Mouse (Mus musculus) neural tube, embryonic 12.5 days (tissue): ENCODE results near the gene Iqcd. TPM values are rescaled to one million over a fixed set of nuclear protein-coding genes. Genes with fewer than 3 reads are reported as not detected.
A peak's percentile ranks its signal among the peaks of the same experiment; 100 is the strongest.

Experiments used
- ATAC-seq: fragments of 200-750 bp; cut with Nextera tagmentation; 2 replicates; pipeline ENCODE4 v1.8.0; 2017; ENCODE audit warnings: low read depth, mild to moderate bottlenecking, moderate TSS enrichment, moderate library complexity; ENCODE audit not compliant: low FRiP score
- H3K27ac ChIP-seq: fragments of 300-500 bp; sonication (generic); 2 replicates; pipeline ENCODE4 v1.5.1; 2016
- H3K27me3 ChIP-seq: fragments of 300-500 bp; sonication (generic); replicated peaks from 2 replicates; pipeline ENCODE4 v1.6.1; 2016; ENCODE audit warnings: mild to moderate bottlenecking
- H3K36me3 ChIP-seq: fragments of 300-500 bp; sonication (generic); 2 replicates; pipeline ENCODE4 v1.6.1; 2016; ENCODE audit warnings: mild to moderate bottlenecking
- H3K4me1 ChIP-seq: fragments of 300-500 bp; sonication (generic); 2 replicates; pipeline ENCODE4 v1.6.1; 2016
- H3K4me2 ChIP-seq: fragments of 300-500 bp; sonication (generic); replicated peaks from 2 replicates; pipeline ENCODE4 v1.6.1; 2016; ENCODE audit warnings: mild to moderate bottlenecking
- H3K4me3 ChIP-seq: fragments of 300-500 bp; sonication (generic); 2 replicates; pipeline ENCODE4 v1.5.1; 2016
- H3K9ac ChIP-seq: fragments of 300-500 bp; sonication (generic); 2 replicates; pipeline ENCODE4 v1.6.1; 2016; ENCODE audit warnings: mild to moderate bottlenecking
- H3K9me3 ChIP-seq: fragments of 300-500 bp; sonication (generic); 2 replicates; pipeline ENCODE4 v1.6.1; 2016; ENCODE audit warnings: mild to moderate bottlenecking
- WGBS: fragments of 180-500 bp; shearing (Covaris S2); methylation state at CpG from one replicate; pipeline ENCODE4 v1.1.7; 2016; 5-methylcytosine and 5-hydroxymethylcytosine counted together
- polyA plus RNA-seq: library from polyadenylated mRNA; unstranded; fragments of >200 nt; fragmentation: Nextera tagmentation; extraction: Ambion mirVana; gene quantifications from 2 replicates; pipeline ENCODE4 v1.2.1, GENCODE M21; 2016

Gene Iqcd
- polyA plus RNA-seq, 1 experiment from 2014 or later = 0.70 TPM

DNA sequence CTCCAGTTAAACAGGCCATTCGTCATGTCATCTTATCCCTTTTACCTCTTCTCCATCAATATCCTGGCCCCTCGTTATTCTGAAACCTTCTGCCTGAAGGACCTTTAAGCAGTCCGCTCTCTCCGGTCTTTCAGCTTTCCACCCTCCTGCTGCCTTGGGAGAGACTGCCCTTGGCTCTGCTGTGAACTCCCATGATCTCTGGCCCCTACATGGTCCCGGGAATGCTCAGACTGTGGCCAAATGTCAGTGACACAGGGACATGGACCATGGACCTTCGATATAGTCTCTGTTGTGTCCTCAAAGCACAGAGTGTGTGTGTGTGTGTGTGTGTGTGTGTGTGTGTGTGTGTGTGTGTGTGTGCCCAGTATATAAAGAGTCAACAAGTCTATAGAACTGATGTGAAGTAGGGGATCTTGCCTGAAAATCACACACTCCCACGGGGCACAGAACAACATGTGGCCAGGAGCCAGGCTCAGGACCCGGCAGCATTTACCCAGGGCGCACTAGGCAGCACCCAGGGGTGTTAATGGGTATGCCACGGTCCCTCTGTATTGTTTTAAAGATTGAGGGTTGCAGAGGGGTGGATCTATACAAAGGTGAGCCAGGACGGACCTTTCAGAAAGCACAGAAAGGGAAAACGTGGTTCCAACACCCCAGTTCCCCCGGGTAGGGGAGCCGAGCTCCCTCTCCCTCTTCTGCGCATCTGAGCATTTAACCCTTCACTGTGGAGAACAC is 23.5 kb upstream of the Iqcd start:
- Histone ChIP-seq H3K4me1 (peaks cover 85% of the 10 kb centered on the region), H3K9ac (peak overlapping the region; percentile 38; the same call in 1 of the 2 replicates), H3K36me3 (no peaks in the 10 kb centered on the region), H3K4me2 (peak overlapping the region; percentile 40), H3K4me3 (no peak overlapping the region), H3K27me3 (no peaks in the 10 kb centered on the region), H3K27ac (peak overlapping the region; percentile 86), H3K9me3 (no peaks in the 10 kb centered on the region)
- no peak for ATAC-seq
- 32% methylated on average over 15 of the region's 15 CpGs for WGBS

DNA sequence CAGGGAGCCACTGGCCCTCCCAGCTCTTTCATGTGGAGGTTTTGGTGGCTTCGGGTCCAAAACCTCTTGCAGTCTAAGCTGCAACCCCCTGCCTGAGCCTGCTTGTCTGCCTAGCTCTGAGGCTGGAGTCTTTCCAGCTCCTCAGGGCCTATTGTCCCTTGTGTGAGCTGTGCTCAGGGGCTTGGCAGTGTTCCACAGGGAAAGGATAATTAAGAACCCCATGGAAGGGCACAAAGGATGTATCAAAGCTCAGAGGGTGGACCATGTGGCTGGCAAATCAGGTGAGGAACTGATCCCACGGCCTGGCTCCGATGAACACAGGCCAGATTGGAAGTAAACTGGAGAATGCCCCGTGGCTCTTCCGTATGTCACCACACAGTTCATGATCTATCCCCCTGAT is 22.7 kb upstream of the Iqcd start:
- no peak overlapping the region for H3K4me3 ChIP-seq
- H3K9ac ChIP-seq = 0 out of 2 replicates have a peak overlapping the region, but pooled peaks have one; percentile 38
- H3K4me1 ChIP-seq = peaks cover 86% of the 10 kb centered on the region
- ATAC-seq = peak; percentile 46
- H3K9me3 ChIP-seq = no peaks in the 10 kb centered on the region
- peak overlapping the region; percentile 40; the same call in 1 of the 2 replicates for H3K4me2 ChIP-seq
- peak overlapping the region; percentile 86 for H3K27ac ChIP-seq
- WGBS = 28% methylated on average over 5 of the region's 5 CpGs
- no peaks in the 10 kb centered on the region for H3K27me3 ChIP-seq
- no peaks in the 10 kb centered on the region for H3K36me3 ChIP-seq

DNA sequence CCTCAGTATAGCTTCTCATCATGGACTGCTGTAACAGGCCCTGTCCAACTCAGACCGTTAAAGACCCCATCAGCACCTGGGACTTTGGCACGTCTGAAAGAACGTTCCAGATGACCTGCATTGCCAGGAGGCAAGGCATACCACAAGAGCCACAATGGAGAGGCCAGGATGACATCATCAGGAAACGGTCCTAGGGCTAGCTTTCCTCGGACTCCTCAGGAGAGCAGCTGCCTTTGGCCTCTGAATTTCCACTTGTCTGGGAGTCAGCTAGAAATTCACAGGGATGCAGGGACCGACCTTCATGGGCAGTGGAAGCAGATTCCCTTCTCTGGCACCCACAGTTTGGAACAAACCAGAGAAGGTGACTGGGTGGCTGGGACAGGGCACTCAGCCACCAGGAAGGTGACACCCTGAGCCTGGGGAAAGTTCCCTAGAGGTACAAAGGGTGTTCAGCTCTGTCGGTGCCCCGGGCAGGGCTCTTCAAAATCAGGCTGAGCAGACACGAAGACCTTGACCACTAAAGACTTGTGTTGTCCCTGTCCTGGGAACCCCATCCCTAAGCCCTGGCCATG is 22.0 kb upstream of the Iqcd start:
- Histone ChIP-seq H3K9me3 (no peaks in the 10 kb centered on the region), H3K36me3 (no peaks in the 10 kb centered on the region), H3K4me3 (no peak overlapping the region), H3K27ac (peak overlapping the region; percentile 86), H3K9ac (no peak overlapping the region), H3K27me3 (no peaks in the 10 kb centered on the region), H3K4me2 (peak overlapping the region; percentile 40), H3K4me1 (peaks cover 90% of the 10 kb centered on the region)
- 0 out of 2 replicates have a peak, but pooled peaks have one; percentile 1 for ATAC-seq
- 45% methylated on average over 9 of the region's 9 CpGs for WGBS

DNA sequence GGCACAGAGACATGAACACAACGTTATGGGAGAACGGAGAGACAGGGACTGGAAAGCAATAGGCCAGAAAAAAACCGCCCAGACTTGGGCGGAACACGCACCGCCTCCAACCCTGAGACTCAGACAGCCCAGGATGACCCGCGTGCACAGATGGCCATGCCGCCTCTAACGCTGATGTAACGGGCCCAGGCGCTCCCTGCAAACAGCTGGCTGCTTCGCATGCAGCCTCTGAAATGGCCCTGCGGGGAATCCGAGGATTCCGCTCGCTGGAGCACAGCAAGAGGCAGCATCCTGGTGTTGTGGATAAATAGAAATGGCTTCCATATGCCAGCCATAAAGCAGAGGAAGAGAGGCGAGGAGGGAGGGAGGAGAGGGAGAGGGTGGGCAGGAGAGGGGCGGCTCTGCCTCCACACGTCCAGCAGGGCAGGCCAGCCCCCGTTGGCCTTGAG is 21.5 kb upstream of the Iqcd start:
- H3K4me3 ChIP-seq = no peak overlapping the region
- H3K9me3 ChIP-seq = no peaks in the 10 kb centered on the region
- peaks cover 91% of the 10 kb centered on the region for H3K4me1 ChIP-seq
- peak overlapping the region; percentile 40 for H3K4me2 ChIP-seq
- ATAC-seq = peak; percentile 39
- H3K36me3 ChIP-seq = no peaks in the 10 kb centered on the region
- H3K9ac ChIP-seq = peak overlapping the region; percentile 45
- WGBS = 6% methylated on average over 21 of the region's 21 CpGs
- peak overlapping the region; percentile 86 for H3K27ac ChIP-seq
- no peaks in the 10 kb centered on the region for H3K27me3 ChIP-seq

DNA sequence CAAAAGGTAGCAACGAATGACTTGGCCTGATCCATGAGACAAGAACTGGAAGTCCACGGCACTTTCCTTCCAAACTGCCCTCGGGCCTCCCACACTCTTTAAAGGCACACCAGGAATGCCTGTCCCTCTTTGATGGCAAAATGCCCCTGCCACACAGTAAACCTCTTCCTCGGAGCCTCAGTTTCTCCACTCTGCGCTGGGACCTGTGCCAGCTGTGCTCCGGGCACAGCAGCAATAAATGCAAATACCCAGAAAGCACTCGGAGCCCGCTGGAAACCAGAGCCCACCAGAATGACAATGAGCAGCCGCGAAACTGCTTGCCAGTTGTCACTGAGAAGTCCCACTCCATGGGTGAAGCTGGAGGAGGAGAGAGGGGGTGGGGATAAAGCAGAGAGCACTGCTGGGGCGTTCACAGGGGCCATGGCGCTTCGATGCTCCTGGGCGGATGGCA is 21.0 kb upstream of the Iqcd start:
- Histone ChIP-seq H3K4me3 (no peak overlapping the region), H3K27me3 (no peaks in the 10 kb centered on the region), H3K36me3 (no peaks in the 10 kb centered on the region), H3K4me2 (peak overlapping the region; percentile 40), H3K9me3 (no peaks in the 10 kb centered on the region), H3K27ac (peak overlapping the region; percentile 86), H3K9ac (peak overlapping the region; percentile 45), H3K4me1 (peaks cover 88% of the 10 kb centered on the region)
- 26% methylated on average over 14 of the region's 14 CpGs for WGBS
- ATAC-seq = 0 out of 2 replicates have a peak, but pooled peaks have one; percentile 15

DNA sequence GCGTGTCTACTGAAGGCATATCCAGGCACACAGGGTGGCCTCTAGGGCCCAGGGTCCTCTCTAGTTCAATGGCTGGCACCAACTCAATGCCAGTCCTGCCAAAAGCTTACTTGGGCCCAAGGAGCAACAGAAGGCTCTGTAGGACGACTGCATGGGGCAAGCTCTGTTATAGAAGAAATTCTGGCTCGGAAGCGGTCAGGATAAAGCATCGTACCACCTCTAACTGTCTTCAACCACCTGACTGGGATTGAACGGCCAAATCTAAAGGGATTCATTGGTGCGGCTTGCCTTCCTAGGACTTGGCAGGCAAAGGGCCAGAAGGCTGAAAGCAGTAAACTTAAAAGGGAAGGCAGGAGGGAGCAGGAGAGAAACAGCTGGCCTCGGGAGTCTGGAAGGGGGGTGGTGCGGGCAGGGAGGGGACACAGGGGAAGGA is 20.5 kb upstream of the Iqcd start:
- Histone ChIP-seq H3K27ac (peak overlapping the region; percentile 86), H3K4me3 (no peak overlapping the region), H3K4me2 (peak overlapping the region; percentile 40), H3K4me1 (peaks cover 83% of the 10 kb centered on the region), H3K9ac (0 out of 2 replicates have a peak overlapping the region, but pooled peaks have one; percentile 42), H3K36me3 (no peaks in the 10 kb centered on the region), H3K27me3 (no peaks in the 10 kb centered on the region), H3K9me3 (no peaks in the 10 kb centered on the region)
- WGBS = 45% methylated on average over 9 of the region's 9 CpGs
- no peak for ATAC-seq

DNA sequence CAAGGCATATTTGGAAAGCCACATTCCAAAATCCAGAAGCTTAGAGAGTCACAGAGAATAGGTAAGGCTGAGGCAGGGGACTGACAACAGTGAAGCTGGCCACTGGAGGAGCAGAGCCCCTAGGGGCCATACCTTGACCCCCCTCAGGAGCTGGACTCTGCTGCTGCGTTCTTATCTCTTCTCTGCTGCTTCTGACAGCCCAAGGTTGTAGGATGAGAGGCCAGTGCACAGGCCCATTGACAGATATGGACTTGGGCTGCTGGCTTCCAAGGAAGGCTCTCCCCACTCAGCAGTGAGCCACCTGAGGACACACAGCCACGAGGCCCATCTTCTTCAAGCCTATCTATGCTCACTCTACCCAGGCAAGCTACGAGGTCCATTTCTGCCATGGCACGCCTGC is 19.9 kb upstream of the Iqcd start:
- no peak for ATAC-seq
- Histone ChIP-seq H3K4me2 (0 out of 2 replicates have a peak overlapping the region, but pooled peaks have one; percentile 40), H3K36me3 (no peaks in the 10 kb centered on the region), H3K27ac (0 out of 2 replicates have a peak overlapping the region, but pooled peaks have one; percentile 86), H3K27me3 (no peaks in the 10 kb centered on the region), H3K9ac (no peak overlapping the region), H3K4me3 (no peak overlapping the region), H3K4me1 (peaks cover 77% of the 10 kb centered on the region), H3K9me3 (no peaks in the 10 kb centered on the region)
- 86% methylated on average over 4 of the region's 4 CpGs for WGBS

DNA sequence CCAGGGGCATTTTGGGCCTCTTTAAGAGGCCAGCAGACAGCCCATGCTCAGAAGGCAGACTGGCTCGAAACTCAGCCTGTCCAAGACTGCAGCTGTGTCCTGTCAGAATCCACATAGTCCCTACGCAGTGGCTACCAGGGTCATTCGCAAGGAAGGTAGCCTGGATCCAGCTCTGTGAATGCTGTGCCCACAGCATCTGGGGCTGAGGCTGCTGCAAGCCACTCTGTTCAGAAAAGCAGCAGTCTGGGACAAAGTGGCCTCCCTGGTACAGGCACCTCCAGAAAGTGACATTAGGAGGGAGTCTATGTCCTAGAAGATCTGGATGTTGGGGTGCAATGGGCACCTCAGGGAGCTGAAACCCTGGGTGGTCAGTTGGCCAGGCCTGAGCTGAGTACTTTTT is 19.0 kb upstream of the Iqcd start:
- ATAC-seq = no peak
- Histone ChIP-seq H3K27me3 (no peaks in the 10 kb centered on the region), H3K4me1 (peaks cover 72% of the 10 kb centered on the region), H3K9ac (no peak overlapping the region), H3K27ac (no peak overlapping the region), H3K4me3 (no peak overlapping the region), H3K36me3 (no peaks in the 10 kb centered on the region), H3K4me2 (no peak overlapping the region), H3K9me3 (no peaks in the 10 kb centered on the region)
- 94% methylated on average over 3 of the region's 3 CpGs for WGBS

DNA sequence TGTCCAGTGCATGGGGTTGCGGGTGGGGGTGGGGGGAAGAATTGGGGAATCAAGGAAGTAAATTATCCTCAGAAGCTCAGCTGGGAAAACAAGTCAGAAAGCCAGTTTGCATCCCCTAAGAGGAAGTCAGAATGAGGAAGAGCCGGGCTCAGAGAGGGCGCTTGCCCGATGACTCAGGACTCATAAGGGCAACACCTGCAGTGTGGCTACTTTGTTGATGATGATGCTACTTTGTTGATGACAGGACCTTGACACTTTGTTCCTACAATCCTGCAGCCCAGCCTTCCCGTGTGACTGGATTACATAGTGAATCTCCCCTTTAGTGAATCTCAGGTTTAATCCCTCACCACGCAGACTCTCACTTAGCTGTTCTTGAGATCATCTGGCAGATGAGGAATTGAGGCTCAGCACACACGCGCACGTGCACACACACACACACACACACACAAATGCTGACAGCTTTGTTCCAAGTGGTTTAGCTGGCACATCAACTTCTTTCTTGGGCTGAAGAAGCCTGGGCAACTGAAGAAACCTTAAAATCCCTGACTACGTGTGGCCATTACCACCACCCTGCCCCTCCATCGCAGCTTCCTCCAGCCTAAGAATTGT is 18.4 kb upstream of the Iqcd start:
- Histone ChIP-seq H3K4me2 (no peak overlapping the region), H3K36me3 (no peaks in the 10 kb centered on the region), H3K9me3 (no peaks in the 10 kb centered on the region), H3K4me3 (no peak overlapping the region), H3K4me1 (peaks cover 67% of the 10 kb centered on the region), H3K9ac (no peak overlapping the region), H3K27me3 (no peaks in the 10 kb centered on the region), H3K27ac (no peak overlapping the region)
- WGBS = 86% methylated on average over 11 of the region's 11 CpGs
- ATAC-seq = no peak

DNA sequence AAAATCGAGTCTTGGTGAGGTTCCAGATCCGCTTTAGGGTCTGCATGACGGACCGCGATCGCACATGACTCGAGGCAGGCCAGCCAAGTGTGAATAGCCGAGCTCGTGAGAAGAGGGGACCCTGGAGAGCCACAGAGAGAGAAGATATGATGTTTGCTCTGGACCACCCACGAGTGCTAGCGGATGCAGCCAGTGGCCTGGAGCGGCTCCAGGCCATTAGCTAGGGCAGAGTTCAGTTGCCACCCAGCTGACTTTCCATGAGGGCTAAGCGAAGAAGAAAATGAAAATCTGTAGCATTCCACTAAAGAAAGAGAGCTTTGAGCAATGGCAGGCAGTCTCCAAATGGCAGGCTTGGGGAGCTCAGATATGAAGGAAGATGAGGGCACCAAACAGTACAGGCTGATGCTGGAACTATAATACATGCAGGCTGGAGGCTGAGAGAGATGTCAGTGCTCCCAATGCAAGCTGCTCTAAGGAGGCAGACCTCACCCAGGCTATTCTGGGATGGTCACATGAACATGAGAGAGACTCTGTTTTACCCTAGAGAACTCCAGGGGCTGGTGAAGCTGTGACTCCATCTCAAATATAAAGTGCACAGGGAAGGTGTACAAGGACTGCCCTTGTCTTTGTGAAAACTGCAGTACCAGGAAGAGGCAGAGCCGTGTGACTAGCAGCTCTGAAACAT is 17.6 kb upstream of the Iqcd start:
- 44% methylated on average over 14 of the region's 14 CpGs for WGBS
- Histone ChIP-seq H3K4me2 (no peak overlapping the region), H3K27me3 (no peaks in the 10 kb centered on the region), H3K9ac (no peak overlapping the region), H3K36me3 (no peaks in the 10 kb centered on the region), H3K4me1 (peaks cover 59% of the 10 kb centered on the region), H3K4me3 (no peak overlapping the region), H3K27ac (no peak overlapping the region), H3K9me3 (no peaks in the 10 kb centered on the region)
- ATAC-seq = no peak

DNA sequence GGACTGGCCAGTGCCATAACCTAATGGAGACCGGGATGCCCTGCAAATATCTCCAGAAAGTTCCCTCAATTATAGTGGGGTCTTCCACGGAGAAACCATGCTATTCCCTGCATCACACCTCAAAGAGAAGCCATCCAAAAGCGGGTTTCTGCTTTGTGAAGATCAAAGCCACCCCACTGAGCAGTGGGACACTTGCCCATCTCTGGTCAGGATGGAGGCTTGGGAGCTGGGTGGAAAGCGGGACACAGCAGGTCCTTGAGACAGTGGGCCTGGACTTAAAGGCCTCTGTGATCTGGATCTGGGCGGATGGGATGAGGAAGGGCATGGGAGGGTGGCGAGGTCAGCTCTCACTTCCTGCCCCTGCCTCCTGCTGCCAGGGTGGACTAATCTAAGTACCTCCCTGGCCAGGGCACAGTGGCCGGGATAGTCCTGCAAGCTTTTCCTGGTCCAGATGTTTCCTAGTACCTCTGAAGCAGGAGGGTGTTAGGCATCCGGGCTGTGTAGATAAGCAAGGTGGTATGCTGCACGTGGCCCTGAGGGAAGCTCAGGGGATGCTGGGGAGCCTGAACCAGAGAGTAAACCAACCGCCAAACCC is 14.2 kb upstream of the Iqcd start:
- no peak overlapping the region for H3K27ac ChIP-seq
- no peak overlapping the region for H3K9ac ChIP-seq
- no peaks in the 10 kb centered on the region for H3K9me3 ChIP-seq
- H3K36me3 ChIP-seq = no peaks in the 10 kb centered on the region
- H3K4me1 ChIP-seq = peaks cover 45% of the 10 kb centered on the region
- no peak overlapping the region for H3K4me2 ChIP-seq
- H3K4me3 ChIP-seq = no peak overlapping the region
- ATAC-seq = no peak
- no peaks in the 10 kb centered on the region for H3K27me3 ChIP-seq
- 77% methylated on average over 10 of the region's 10 CpGs for WGBS
